Mouse (Mus musculus): Measurements from ENCODE around the gene Plpp1. TPM values are rescaled to one million over a fixed set of nuclear protein-coding genes. Genes with fewer than 3 reads are reported as not detected.

The Plpp1 gene
- total RNA-seq, 2 experiments from 2014 or later: 32.1 to 32.9 TPM

- DNase-seq: no peak
- intact Hi-C loops (cut with DNase I): no loop called here
These were observed 10.2 kb downstream of the Plpp1 start for GRCm38 (mm10) chr13:112810751-112811150.

GRCm38 (mm10) chr13:112811708-112812403, 11.3 kb downstream of the Plpp1 start:
- no peak for DNase-seq
- intact Hi-C loops (cut with DNase I): no loop called here

- intact Hi-C loops (cut with DNase I): no loop called here
- DNase-seq: no peak
These were observed 15.4 kb downstream of the Plpp1 start for GRCm38 (mm10) chr13:112815996-112816395.

GRCm38 (mm10) chr13:112818125-112818524, 17.5 kb downstream of the Plpp1 start:
- DNase-seq: no peak
- intact Hi-C loops (cut with DNase I): no loop called here

GRCm38 (mm10) chr13:112822413-112822812, 21.8 kb downstream of the Plpp1 start:
- intact Hi-C loops (cut with DNase I): no loop called here
- DNase-seq: no peak

GRCm38 (mm10) chr13:112823236-112823910, 22.8 kb downstream of the Plpp1 start:
- DNase-seq: no peak
- intact Hi-C loops (cut with DNase I): no loop called here

GRCm38 (mm10) chr13:112823911-112824648, 23.5 kb downstream of the Plpp1 start:
- intact Hi-C loops (cut with DNase I): no loop called here
- no peak for DNase-seq

- no peak for DNase-seq
- intact Hi-C loops (cut with DNase I): no loop called here
These were observed 24.9 kb downstream of the Plpp1 start for GRCm38 (mm10) chr13:112825479-112825878.

GRCm38 (mm10) chr13:112829619-112830018, 29.0 kb downstream of the Plpp1 start:
- DNase-seq: no peak
- intact Hi-C loops (cut with DNase I): no loop called here

GRCm38 (mm10) chr13:112832589-112832988, 32.0 kb downstream of the Plpp1 start:
- intact Hi-C loops (cut with DNase I): no loop called here
- no peak for DNase-seq

GRCm38 (mm10) chr13:112833253-112833894, 32.8 kb downstream of the Plpp1 start:
- intact Hi-C loops (cut with DNase I): no loop called here
- peak; percentile 23 for DNase-seq

- DNase-seq: no peak
- intact Hi-C loops (cut with DNase I): no loop called here
These were observed 33.3 kb downstream of the Plpp1 start for GRCm38 (mm10) chr13:112833895-112834263.

- intact Hi-C loops (cut with DNase I): no loop called here
- peak; percentile 49 for DNase-seq
These were observed 34.5 kb downstream of the Plpp1 start for GRCm38 (mm10) chr13:112835113-112835512.

GRCm38 (mm10) chr13:112836951-112837350, 36.4 kb downstream of the Plpp1 start:
- DNase-seq: no peak
- intact Hi-C loops (cut with DNase I): no loop called here

GRCm38 (mm10) chr13:112837621-112838155, 37.1 kb downstream of the Plpp1 start:
- intact Hi-C loops (cut with DNase I): no loop called here
- no peak for DNase-seq

GRCm38 (mm10) chr13:112838562-112839232, 38.1 kb downstream of the Plpp1 start:
- intact Hi-C loops (cut with DNase I): no loop called here
- DNase-seq: no peak

GRCm38 (mm10) chr13:112840241-112841087, 39.9 kb downstream of the Plpp1 start:
- intact Hi-C loops (cut with DNase I): no loop called here
- DNase-seq: no peak

GRCm38 (mm10) chr13:112845931-112846330, 45.3 kb downstream of the Plpp1 start:
- intact Hi-C loops (cut with DNase I): no loop called here
- no peak for DNase-seq

- DNase-seq: no peak
- intact Hi-C loops (cut with DNase I): no loop called here
These were observed 53.2 kb downstream of the Plpp1 start for GRCm38 (mm10) chr13:112853710-112854316.

Data from left cerebral cortex, postnatal 4 days (tissue).